Mouse (Mus musculus): ENCODE data around the gene Cacna2d1. TPM values are rescaled to one million over a fixed set of nuclear protein-coding genes. Genes with fewer than 3 reads are reported as not detected.

Gene Cacna2d1
- polyA plus RNA-seq, 1 experiment = 0.09 TPM

GRCm38 (mm10) chr5:16086979-16087902 is 152.8 kb downstream of the Cacna2d1 start:
- no peak for TF ChIP-seq POLR2A (IDR thresholded peaks at IDR 0.05; ENCODE audit: borderline replicate concordance, low read depth, low read length)
- TF ChIP-seq CTCF (IDR thresholded peaks at IDR 0.05; ENCODE audit: low read depth, low read length) = no peak
- H3K27ac ChIP-seq (ENCODE audit: insufficient read depth, low read depth, low read length) = no peak overlapping the region
- no peaks in the 10 kb centered on the region for H3K4me1 ChIP-seq (ENCODE audit: control insufficient read depth, insufficient read depth, low read length)
- no peak overlapping the region for H3K4me3 ChIP-seq (ENCODE audit: insufficient read depth, low read length)

GRCm38 (mm10) chr5:16087995-16088394 is 153.5 kb downstream of the Cacna2d1 start:
- no peak overlapping the region for H3K27ac ChIP-seq (ENCODE audit: insufficient read depth, low read depth, low read length)
- TF ChIP-seq CTCF (IDR thresholded peaks at IDR 0.05; ENCODE audit: low read depth, low read length) (no peak), POLR2A (IDR thresholded peaks at IDR 0.05; ENCODE audit: borderline replicate concordance, low read depth, low read length) (no peak)
- H3K4me3 ChIP-seq (ENCODE audit: insufficient read depth, low read length) = no peak overlapping the region
- no peaks in the 10 kb centered on the region for H3K4me1 ChIP-seq (ENCODE audit: control insufficient read depth, insufficient read depth, low read length)

GRCm38 (mm10) chr5:16092540-16092939 is 158.0 kb downstream of the Cacna2d1 start:
- Histone ChIP-seq H3K4me1 (ENCODE audit: control insufficient read depth, insufficient read depth, low read length) (no peaks in the 10 kb centered on the region), H3K27ac (ENCODE audit: insufficient read depth, low read depth, low read length) (no peak overlapping the region), H3K4me3 (ENCODE audit: insufficient read depth, low read length) (no peak overlapping the region)
- TF ChIP-seq POLR2A (IDR thresholded peaks at IDR 0.05; ENCODE audit: borderline replicate concordance, low read depth, low read length) (no peak), CTCF (IDR thresholded peaks at IDR 0.05; ENCODE audit: low read depth, low read length) (no peak)

- Histone ChIP-seq H3K4me3 (ENCODE audit: insufficient read depth, low read length) (no peak overlapping the region), H3K4me1 (ENCODE audit: control insufficient read depth, insufficient read depth, low read length) (no peaks in the 10 kb centered on the region), H3K27ac (ENCODE audit: insufficient read depth, low read depth, low read length) (no peak overlapping the region)
- TF ChIP-seq POLR2A (IDR thresholded peaks at IDR 0.05; ENCODE audit: borderline replicate concordance, low read depth, low read length) = no peak
- no peak for TF ChIP-seq CTCF (IDR thresholded peaks at IDR 0.05; ENCODE audit: low read depth, low read length)
Measured at GRCm38 (mm10) chr5:16093071-16093693, 158.7 kb downstream of the Cacna2d1 start.

GRCm38 (mm10) chr5:16095345-16095744 is 160.9 kb downstream of the Cacna2d1 start:
- Histone ChIP-seq H3K27ac (ENCODE audit: insufficient read depth, low read depth, low read length) (no peak overlapping the region), H3K4me3 (ENCODE audit: insufficient read depth, low read length) (no peak overlapping the region), H3K4me1 (ENCODE audit: control insufficient read depth, insufficient read depth, low read length) (no peaks in the 10 kb centered on the region)
- TF ChIP-seq CTCF (IDR thresholded peaks at IDR 0.05; ENCODE audit: low read depth, low read length) (no peak), POLR2A (IDR thresholded peaks at IDR 0.05; ENCODE audit: borderline replicate concordance, low read depth, low read length) (no peak)

- TF ChIP-seq CTCF (IDR thresholded peaks at IDR 0.05; ENCODE audit: low read depth, low read length) (no peak), POLR2A (IDR thresholded peaks at IDR 0.05; ENCODE audit: borderline replicate concordance, low read depth, low read length) (no peak)
- Histone ChIP-seq H3K4me3 (ENCODE audit: insufficient read depth, low read length) (no peak overlapping the region), H3K4me1 (ENCODE audit: control insufficient read depth, insufficient read depth, low read length) (no peaks in the 10 kb centered on the region), H3K27ac (ENCODE audit: insufficient read depth, low read depth, low read length) (no peak overlapping the region)
Measured at GRCm38 (mm10) chr5:16098766-16099165, 164.3 kb downstream of the Cacna2d1 start.

- Histone ChIP-seq H3K4me1 (ENCODE audit: control insufficient read depth, insufficient read depth, low read length) (no peaks in the 10 kb centered on the region), H3K27ac (ENCODE audit: insufficient read depth, low read depth, low read length) (no peak overlapping the region), H3K4me3 (ENCODE audit: insufficient read depth, low read length) (no peak overlapping the region)
- TF ChIP-seq CTCF (IDR thresholded peaks at IDR 0.05; ENCODE audit: low read depth, low read length) (no peak), POLR2A (IDR thresholded peaks at IDR 0.05; ENCODE audit: borderline replicate concordance, low read depth, low read length) (no peak)
Measured at GRCm38 (mm10) chr5:16101820-16102219, 167.3 kb downstream of the Cacna2d1 start.

GRCm38 (mm10) chr5:16105701-16106100 is 171.2 kb downstream of the Cacna2d1 start:
- Histone ChIP-seq H3K27ac (ENCODE audit: insufficient read depth, low read depth, low read length) (no peak overlapping the region), H3K4me1 (ENCODE audit: control insufficient read depth, insufficient read depth, low read length) (no peaks in the 10 kb centered on the region), H3K4me3 (ENCODE audit: insufficient read depth, low read length) (no peak overlapping the region)
- TF ChIP-seq POLR2A (IDR thresholded peaks at IDR 0.05; ENCODE audit: borderline replicate concordance, low read depth, low read length) (no peak), CTCF (IDR thresholded peaks at IDR 0.05; ENCODE audit: low read depth, low read length) (no peak)

- TF ChIP-seq POLR2A (IDR thresholded peaks at IDR 0.05; ENCODE audit: borderline replicate concordance, low read depth, low read length) (no peak), CTCF (IDR thresholded peaks at IDR 0.05; ENCODE audit: low read depth, low read length) (no peak)
- no peak overlapping the region for H3K27ac ChIP-seq (ENCODE audit: insufficient read depth, low read depth, low read length)
- no peaks in the 10 kb centered on the region for H3K4me1 ChIP-seq (ENCODE audit: control insufficient read depth, insufficient read depth, low read length)
- H3K4me3 ChIP-seq (ENCODE audit: insufficient read depth, low read length) = no peak overlapping the region
Measured at GRCm38 (mm10) chr5:16110643-16111042, 176.2 kb downstream of the Cacna2d1 start.

- no peak overlapping the region for H3K27ac ChIP-seq (ENCODE audit: insufficient read depth, low read depth, low read length)
- H3K4me3 ChIP-seq (ENCODE audit: insufficient read depth, low read length) = no peak overlapping the region
- no peaks in the 10 kb centered on the region for H3K4me1 ChIP-seq (ENCODE audit: control insufficient read depth, insufficient read depth, low read length)
- no peak for TF ChIP-seq CTCF (IDR thresholded peaks at IDR 0.05; ENCODE audit: low read depth, low read length)
- no peak for TF ChIP-seq POLR2A (IDR thresholded peaks at IDR 0.05; ENCODE audit: borderline replicate concordance, low read depth, low read length)
Measured at GRCm38 (mm10) chr5:16113879-16114278, 179.4 kb downstream of the Cacna2d1 start.
